Mouse (Mus musculus) induced T-regulatory cell, adult 2 months (primary cell): ENCODE data around the gene Fbxo34.
A peak's percentile ranks its signal among the peaks of the same experiment; 100 is the strongest.
"Not testable (repeated sequence)": the region's sequence is repeated elsewhere in the genome, so short reads cannot be mapped to it uniquely, and the experiment has no call there.

Experiments
- DNase-seq: peaks from one replicate; pipeline ENCODE4 v3.0.0-alpha.2; 2012; ENCODE audit warnings: low read depth

The Fbxo34 gene

GRCm38 (mm10) chr14:47450121-47450520, at the start of gene Fbxo34:
Gene Fbxo34 (plus strand): TSS chr14:47450421.
- not testable (repeated sequence) for DNase-seq

GRCm38 (mm10) chr14:47402735-47403134, 47.5 kb upstream of the Fbxo34 start:
- DNase-seq: no peak

- no peak for DNase-seq
Measured at GRCm38 (mm10) chr14:47406000-47406399, 44.2 kb upstream of the Fbxo34 start.

- peak; percentile 17 for DNase-seq
Measured at GRCm38 (mm10) chr14:47417346-47417745, 32.9 kb upstream of the Fbxo34 start.

- peak; percentile 98 for DNase-seq
Measured at GRCm38 (mm10) chr14:47417775-47418665, 32.2 kb upstream of the Fbxo34 start, which contains the start of gene Dlgap5. Gene Dlgap5 (minus strand): TSS chr14:47418407.

GRCm38 (mm10) chr14:47418666-47418991, 31.6 kb upstream of the Fbxo34 start:
- no peak for DNase-seq

GRCm38 (mm10) chr14:47419034-47419625, 31.1 kb upstream of the Fbxo34 start:
- peak; percentile 16 for DNase-seq

- no peak for DNase-seq
Measured at GRCm38 (mm10) chr14:47419723-47420276, 30.4 kb upstream of the Fbxo34 start.

- DNase-seq: no peak
Measured at GRCm38 (mm10) chr14:47421606-47422005, 28.6 kb upstream of the Fbxo34 start.

- no peak for DNase-seq
Measured at GRCm38 (mm10) chr14:47422466-47422865, 27.8 kb upstream of the Fbxo34 start.

GRCm38 (mm10) chr14:47432987-47433386, 17.2 kb upstream of the Fbxo34 start:
- peak; percentile 34 for DNase-seq

- DNase-seq: no peak
Measured at GRCm38 (mm10) chr14:47438947-47439346, 11.3 kb upstream of the Fbxo34 start.

- no peak for DNase-seq
Measured at GRCm38 (mm10) chr14:47444907-47445306, 5.3 kb upstream of the Fbxo34 start.

GRCm38 (mm10) chr14:47445331-47446095, 4.7 kb upstream of the Fbxo34 start:
- DNase-seq: no peak

GRCm38 (mm10) chr14:47459556-47459955, 9.3 kb downstream of the Fbxo34 start:
- DNase-seq: no peak

GRCm38 (mm10) chr14:47461997-47462396, 11.8 kb downstream of the Fbxo34 start:
- DNase-seq: no peak

GRCm38 (mm10) chr14:47462453-47462852, 12.2 kb downstream of the Fbxo34 start:
- no peak for DNase-seq

- DNase-seq: no peak
Measured at GRCm38 (mm10) chr14:47462877-47463460, 12.7 kb downstream of the Fbxo34 start.

GRCm38 (mm10) chr14:47464426-47464825, 14.2 kb downstream of the Fbxo34 start:
- no peak for DNase-seq

GRCm38 (mm10) chr14:47465468-47466175, 15.4 kb downstream of the Fbxo34 start:
- no peak for DNase-seq

GRCm38 (mm10) chr14:47472359-47472742, 22.1 kb downstream of the Fbxo34 start:
- peak; percentile 96 for DNase-seq
